Mouse (Mus musculus): ENCODE data around the gene Tssk3.

GRCm38 (mm10) chr4:129516925-129517324 lies 26.1 kb upstream of the Tssk3 start:
- TF ChIP-seq CTCF (conservative IDR thresholded peaks at IDR 0.05; ENCODE audit: insufficient read depth, insufficient read length, low read depth, low read length) (no peak), POLR2A (IDR thresholded peaks at IDR 0.05; ENCODE audit: low read depth, low read length) (no peak)
